Mouse (Mus musculus): ENCODE results near the gene Gm9767. TPM values are rescaled to one million over a fixed set of nuclear protein-coding genes. Genes with fewer than 3 reads are reported as not detected.

Gm9767 gene
- polyA plus RNA-seq (2012; rRNA removed) = not detected in 2 replicates

- DNase-seq (ENCODE audit: low read depth) = no peak
Observed at GRCm38 (mm10) chr10:26077671-26078481, at the start of gene Gm9767. TSS of gene Gm9767 (plus strand) at chr10:26078255.

GRCm38 (mm10) chr10:26034931-26035330 is 43.1 kb upstream of the Gm9767 start:
- no peak for DNase-seq (ENCODE audit: low read depth)

DNA sequence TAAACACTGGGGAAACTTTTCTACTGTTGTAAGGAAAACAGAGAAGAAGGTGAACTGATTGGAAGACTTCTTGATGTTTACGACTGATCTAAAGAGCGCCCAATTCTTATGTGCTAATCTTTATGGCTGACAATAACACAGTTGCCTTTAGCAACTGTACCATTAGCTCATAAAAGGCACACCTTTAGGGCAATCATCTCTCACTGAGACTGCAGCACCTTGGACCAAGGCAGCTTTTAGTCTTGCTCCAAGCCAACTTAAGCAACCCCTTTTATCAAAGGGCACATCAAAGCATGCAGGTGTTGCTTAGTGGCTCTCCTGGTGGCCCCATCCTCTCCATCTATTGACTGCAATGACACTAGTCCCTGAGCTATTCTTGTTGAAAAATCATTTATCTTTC is 26.9 kb upstream of the Gm9767 start:
- DNase-seq (ENCODE audit: low read depth) = no peak

DNA sequence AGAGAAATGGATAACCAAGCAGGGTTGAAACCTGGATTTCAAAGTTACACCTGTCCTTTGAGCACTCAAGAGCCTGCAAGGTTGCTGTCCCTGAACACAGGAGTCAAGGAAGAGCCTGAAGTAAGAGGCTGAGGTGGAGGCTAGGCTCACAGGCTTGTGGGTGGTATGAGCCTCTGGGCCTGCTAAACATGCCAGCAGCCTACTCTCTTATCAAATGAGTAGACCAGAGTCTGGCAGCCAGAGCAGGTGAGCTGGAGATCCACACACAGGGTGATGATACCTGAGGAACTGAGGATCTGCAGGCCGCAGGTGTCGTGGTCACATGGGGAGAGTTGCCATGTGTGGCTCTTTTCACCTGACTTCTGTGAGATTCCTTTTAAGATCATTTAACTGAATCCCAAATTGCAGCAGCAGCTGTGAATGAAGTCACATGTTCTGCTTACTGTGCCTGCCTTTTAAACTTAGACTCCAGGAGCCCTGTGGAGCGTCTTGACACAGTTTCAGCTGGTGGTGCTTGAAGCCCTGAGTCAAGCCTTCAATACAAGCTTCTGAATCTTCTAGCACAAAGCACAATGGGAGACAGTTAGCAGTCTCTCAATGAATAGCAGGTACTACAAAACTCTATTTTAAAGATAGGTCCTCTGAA is 18.3 kb upstream of the Gm9767 start:
- no peak for DNase-seq (ENCODE audit: low read depth)

DNA sequence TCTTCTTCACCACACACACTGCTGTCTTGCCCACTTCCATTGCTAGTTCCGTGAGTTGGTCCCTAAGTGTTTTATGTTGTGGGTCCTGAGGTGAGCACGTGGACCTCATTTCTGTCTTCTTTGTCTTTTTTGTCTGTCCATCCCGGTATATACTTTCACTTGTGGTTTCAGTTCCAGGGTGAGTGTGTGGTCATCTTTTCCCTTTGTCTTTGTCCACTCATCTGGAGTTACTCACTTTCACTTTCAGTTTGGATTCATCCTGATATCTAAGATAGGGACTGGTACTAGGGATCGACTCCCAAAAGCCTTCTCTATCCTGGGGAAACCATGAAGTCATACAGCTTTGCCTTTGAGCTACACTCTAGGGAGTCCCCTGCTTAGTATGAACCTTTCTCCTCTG is 15.0 kb upstream of the Gm9767 start:
- DNase-seq (ENCODE audit: low read depth) = no peak

DNA sequence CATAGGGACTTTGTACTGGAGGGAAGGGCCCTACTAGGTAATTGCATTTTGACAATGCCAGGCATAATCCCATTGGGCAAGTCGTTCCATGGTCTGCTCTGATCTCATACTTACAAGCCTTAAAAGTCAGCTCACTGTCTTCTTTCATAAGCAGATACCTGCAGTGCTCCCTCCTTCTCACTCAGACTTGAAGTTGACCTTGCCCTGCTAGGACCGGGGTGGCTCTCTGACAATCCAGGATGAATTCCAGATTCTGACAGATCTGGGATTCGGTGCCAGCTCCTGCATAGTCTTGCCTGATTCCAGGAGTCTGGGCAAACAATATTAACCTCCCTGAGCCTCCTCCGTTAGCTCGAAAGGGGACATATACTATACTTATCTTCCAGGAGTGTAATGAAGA is 6.1 kb upstream of the Gm9767 start:
- no peak for DNase-seq (ENCODE audit: low read depth)

DNA sequence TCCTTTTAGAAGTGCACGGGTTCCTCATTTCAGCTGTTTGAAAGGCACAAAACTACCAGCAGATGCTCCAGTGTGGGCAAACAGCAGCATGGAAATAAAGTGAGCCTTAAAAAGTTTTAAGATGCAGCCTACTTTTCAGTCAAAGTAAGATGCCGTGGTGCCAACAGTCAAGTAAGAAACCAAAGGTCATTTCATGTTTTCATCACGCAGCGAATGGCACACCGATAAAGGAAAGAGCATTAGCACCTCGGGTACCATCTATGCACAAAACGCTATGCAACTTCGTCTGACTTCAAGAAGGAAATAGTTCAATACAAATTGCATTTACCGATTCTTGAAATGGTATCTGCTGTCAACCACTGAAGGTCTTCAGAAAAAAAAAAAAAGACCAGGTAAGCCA is 1.1 kb upstream of the Gm9767 start:
- DNase-seq (ENCODE audit: low read depth) = no peak

- DNase-seq (ENCODE audit: low read depth) = no peak
Observed at GRCm38 (mm10) chr10:26078521-26079142, 577 bp downstream of the Gm9767 start, which contains the start of gene Tmem200a. TSS of gene Tmem200a (minus strand) at chr10:26079052.

- DNase-seq (ENCODE audit: low read depth) = no peak
Observed at GRCm38 (mm10) chr10:26079678-26080077, 1.6 kb downstream of the Gm9767 start.

GRCm38 (mm10) chr10:26082081-26082480 is 4.0 kb downstream of the Gm9767 start:
- DNase-seq (ENCODE audit: low read depth) = no peak

DNA sequence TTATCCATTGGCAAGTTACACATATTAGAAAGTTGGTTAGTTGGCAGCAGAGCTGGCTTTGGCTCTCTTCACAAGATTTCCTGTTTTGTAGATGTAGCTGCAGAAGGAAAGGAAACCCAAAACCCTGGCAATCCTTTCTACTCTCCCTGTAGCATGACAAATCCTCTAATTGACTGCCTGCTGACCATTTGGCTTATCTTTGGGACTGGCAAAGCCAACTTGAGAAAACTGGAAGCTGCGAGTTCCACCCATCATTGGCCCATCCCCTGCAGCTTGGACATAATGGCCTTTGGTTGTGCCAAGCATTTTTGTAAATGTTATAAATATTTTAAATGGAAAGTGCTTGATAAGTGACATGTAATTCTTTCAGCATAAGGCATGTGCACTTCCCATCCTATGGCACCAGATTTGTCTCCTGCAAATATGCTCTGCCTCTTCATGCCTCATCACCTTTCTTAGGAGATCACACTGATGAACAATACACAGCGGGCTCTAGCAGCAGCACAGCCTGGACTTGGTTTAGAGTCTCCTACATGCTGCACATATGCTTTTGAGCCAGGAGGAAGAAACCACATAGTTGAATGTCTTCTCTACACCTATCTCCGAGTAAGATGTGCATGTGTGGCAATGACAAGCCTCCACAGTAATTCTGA is 25.4 kb downstream of the Gm9767 start:
- DNase-seq (ENCODE audit: low read depth) = no peak

DNA sequence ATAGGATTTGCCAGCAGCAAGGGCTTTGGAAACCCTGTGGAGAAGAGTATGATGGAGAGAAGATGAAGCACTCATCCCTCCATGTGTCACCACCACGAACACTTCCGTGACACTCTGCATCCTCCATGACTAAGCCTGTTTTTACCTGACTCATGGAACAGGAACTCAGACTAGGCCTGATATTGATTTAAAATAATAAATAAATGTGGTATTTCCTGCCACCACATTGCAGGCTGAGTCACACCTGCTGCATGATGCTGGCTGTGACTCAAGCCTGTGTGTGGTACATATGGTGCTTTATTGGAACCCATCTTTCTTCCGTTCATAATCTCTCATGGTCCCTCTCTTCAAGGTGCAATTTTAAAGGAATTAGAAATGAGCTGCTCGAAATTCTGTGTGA is 36.4 kb downstream of the Gm9767 start:
- no peak for DNase-seq (ENCODE audit: low read depth)

- no peak for DNase-seq (ENCODE audit: low read depth)
Observed at GRCm38 (mm10) chr10:26119067-26119821, 41.2 kb downstream of the Gm9767 start.

DNA sequence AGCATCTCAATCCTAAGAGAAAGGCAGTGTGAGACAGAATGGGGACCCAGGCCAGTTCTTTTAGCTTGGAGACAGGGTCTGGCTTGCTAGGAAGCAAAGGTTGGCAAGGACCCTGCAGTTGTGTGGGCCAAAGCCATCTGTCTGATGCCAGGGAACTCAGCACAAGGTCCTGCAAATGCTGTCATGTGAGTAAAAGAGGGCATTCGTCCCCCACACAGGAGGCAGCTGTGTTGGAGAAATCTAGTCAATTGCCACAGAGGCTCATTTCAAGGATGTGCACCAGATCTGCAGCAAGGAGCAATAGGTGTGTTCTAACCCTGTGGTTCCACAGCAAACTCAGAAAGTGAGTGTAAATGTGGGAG is 41.7 kb downstream of the Gm9767 start:
- no peak for DNase-seq (ENCODE audit: low read depth)

Other genes starting within 250 kb of the Gm9767 start
- gene Tmem200a, start 797 bp downstream of the Gm9767 start, polyA plus RNA-seq (2012; rRNA removed) = 0.81 and 0.89 TPM in 2 replicates
- gene Samd3, start 151.5 kb downstream of the Gm9767 start, polyA plus RNA-seq (2012; rRNA removed) = 0.09 and 0.22 TPM in 2 replicates

All from gonadal fat pad, adult 2 months (tissue).